Mouse (Mus musculus) kidney, embryonic 14.5 days (tissue): Measurements from ENCODE around the gene Zfp740. TPM values are rescaled to one million over a fixed set of nuclear protein-coding genes. Genes with fewer than 3 reads are reported as not detected.
"Not testable (repeated sequence)": the region's sequence is repeated elsewhere in the genome, so short reads cannot be mapped to it uniquely, and the experiment has no call there.

Source experiments
- ATAC-seq: fragments of 200-750 bp; cut with Nextera tagmentation; 2 replicates; pipeline ENCODE4 v1.8.0; 2017; ENCODE audit warnings: moderate number of reproducible peaks, mild to moderate bottlenecking, moderate TSS enrichment, moderate library complexity; ENCODE audit not compliant: low FRiP score, low TSS enrichment
- H3K27ac ChIP-seq: fragments of 300-500 bp; sonication (generic); 2 replicates; pipeline ENCODE4 v1.5.1; 2014; ENCODE audit warnings: low read depth, mild to moderate bottlenecking, low read length, moderate library complexity, mixed read lengths
- H3K27me3 ChIP-seq: fragments of 300-500 bp; sonication (generic); 2 replicates; pipeline ENCODE4 v1.6.1; 2014; ENCODE audit warnings: mild to moderate bottlenecking, low read length; ENCODE audit not compliant: control insufficient read depth, insufficient read depth
- H3K36me3 ChIP-seq: fragments of 300-500 bp; sonication (generic); 2 replicates; pipeline ENCODE4 v1.6.1; 2014; ENCODE audit warnings: low read length, mixed read lengths; ENCODE audit not compliant: control insufficient read depth, insufficient read depth
- H3K4me1 ChIP-seq: fragments of 300-500 bp; sonication (generic); 2 replicates; pipeline ENCODE4 v1.6.1; 2014; ENCODE audit warnings: low read length, mixed read lengths; ENCODE audit not compliant: control insufficient read depth, insufficient read depth
- H3K4me2 ChIP-seq: fragments of 300-500 bp; sonication (generic); replicated peaks from 2 replicates; pipeline ENCODE4 v1.6.1; 2014; ENCODE audit warnings: low read depth, mild to moderate bottlenecking, low read length
- H3K4me3 ChIP-seq: fragments of 300-500 bp; sonication (generic); 2 replicates; pipeline ENCODE4 v1.5.1; 2014; ENCODE audit warnings: mild to moderate bottlenecking, low read length
- H3K9ac ChIP-seq: fragments of 300-500 bp; sonication (generic); 2 replicates; pipeline ENCODE4 v1.6.1; 2014; ENCODE audit warnings: low read depth, mild to moderate bottlenecking, low read length, moderate library complexity
- H3K9me3 ChIP-seq: fragments of 300-500 bp; sonication (generic); 2 replicates; pipeline ENCODE4 v1.6.1; 2016; ENCODE audit warnings: low read length; ENCODE audit not compliant: control insufficient read depth
- WGBS: fragments of 180-500 bp; shearing (Covaris S2); extraction: QIAGEN DNeasy Blood & Tissue Kit; methylation state at CpG from one replicate; pipeline ENCODE4 v1.1.7; 2014; 5-methylcytosine and 5-hydroxymethylcytosine counted together
- polyA plus RNA-seq: library from polyadenylated mRNA; unstranded; fragments of >200 nt; fragmentation: Nextera tagmentation; extraction: Ambion mirVana; gene quantifications from 2 replicates; pipeline ENCODE4 v1.2.1, GENCODE M21; 2014

Zfp740 gene
- polyA plus RNA-seq, 1 experiment from 2014 or later: 59.9 TPM

GRCm38 (mm10) chr15:102215624-102216023, 12.6 kb downstream of the Zfp740 start:
- ATAC-seq: no peak
- peaks cover 57% of the 10 kb centered on the region for H3K36me3 ChIP-seq
- WGBS: 73% methylated on average over 6 of the region's 6 CpGs

GRCm38 (mm10) chr15:102216459-102217228, 13.6 kb downstream of the Zfp740 start:
- ATAC-seq: no peak

More at GRCm38 (mm10) chr15:102215624-102216023, 12.6 kb downstream of the Zfp740 start:
- H3K27ac ChIP-seq: no peak overlapping the region
- no peak overlapping the region for H3K9ac ChIP-seq
- no peaks in the 10 kb centered on the region for H3K4me1 ChIP-seq
- no peak overlapping the region for H3K4me2 ChIP-seq
- H3K4me3 ChIP-seq: no peak overlapping the region
- no peaks in the 10 kb centered on the region for H3K27me3 ChIP-seq
- H3K9me3 ChIP-seq: no peaks in the 10 kb centered on the region

GRCm38 (mm10) chr15:102217325-102217724, 14.3 kb downstream of the Zfp740 start:
- Histone ChIP-seq H3K27ac (no peak overlapping the region), H3K9ac (no peak overlapping the region), H3K36me3 (peaks cover 44% of the 10 kb centered on the region), H3K27me3 (no peaks in the 10 kb centered on the region), H3K4me1 (no peaks in the 10 kb centered on the region), H3K9me3 (no peaks in the 10 kb centered on the region), H3K4me2 (no peak overlapping the region), H3K4me3 (no peak overlapping the region)
- no peak for ATAC-seq
- 77% methylated on average over 7 of the region's 7 CpGs for WGBS

More at GRCm38 (mm10) chr15:102216459-102217228, 13.6 kb downstream of the Zfp740 start:
- no peak overlapping the region for H3K4me2 ChIP-seq
- H3K27me3 ChIP-seq: no peaks in the 10 kb centered on the region
- no peak overlapping the region for H3K27ac ChIP-seq
- no peak overlapping the region; the same call in 1 of the 2 replicates for H3K9ac ChIP-seq
- no peak overlapping the region for H3K4me3 ChIP-seq
- H3K36me3 ChIP-seq: peaks cover 51% of the 10 kb centered on the region
- H3K9me3 ChIP-seq: no peaks in the 10 kb centered on the region
- WGBS: 84% methylated on average over 16 of the region's 16 CpGs
- H3K4me1 ChIP-seq: no peaks in the 10 kb centered on the region

- Histone ChIP-seq H3K4me3 (no peak overlapping the region), H3K9me3 (no peaks in the 10 kb centered on the region), H3K36me3 (no peaks in the 10 kb centered on the region), H3K27ac (no peak overlapping the region), H3K27me3 (peaks cover 8% of the 10 kb centered on the region; the same call in 1 of the 2 replicates), H3K9ac (no peak overlapping the region), H3K4me1 (0 out of 2 replicates have a peak, but pooled peaks cover 4% of the 10 kb centered on the region), H3K4me2 (no peak overlapping the region)
- ATAC-seq: no peak
- 61% methylated on average over 10 of the region's 10 CpGs for WGBS
Observed at GRCm38 (mm10) chr15:102222386-102222785, 19.3 kb downstream of the Zfp740 start.

GRCm38 (mm10) chr15:102224186-102224991, 21.3 kb downstream of the Zfp740 start:
- WGBS: 3% methylated on average over 43 of the region's 43 CpGs
- peak; percentile 88 for ATAC-seq
- Histone ChIP-seq H3K4me2 (peak overlapping the region; percentile 86), H3K9ac (peak overlapping the region; percentile 25), H3K9me3 (no peaks in the 10 kb centered on the region), H3K27me3 (peaks cover 8% of the 10 kb centered on the region; the same call in 1 of the 2 replicates), H3K36me3 (no peaks in the 10 kb centered on the region), H3K4me1 (0 out of 2 replicates have a peak, but pooled peaks cover 4% of the 10 kb centered on the region), H3K4me3 (peak overlapping the region; percentile 45), H3K27ac (no peak overlapping the region)

GRCm38 (mm10) chr15:102224992-102225617, 22.1 kb downstream of the Zfp740 start:
- 0 out of 2 replicates have a peak, but pooled peaks cover 4% of the 10 kb centered on the region for H3K4me1 ChIP-seq
- H3K4me3 ChIP-seq: peak overlapping the region; percentile 45
- no peaks in the 10 kb centered on the region for H3K36me3 ChIP-seq
- no peak for ATAC-seq
- 13% methylated on average over 21 of the region's 21 CpGs for WGBS
- H3K9me3 ChIP-seq: no peaks in the 10 kb centered on the region
- H3K9ac ChIP-seq: peak overlapping the region; percentile 25; the same call in 1 of the 2 replicates
- peak overlapping the region; percentile 86 for H3K4me2 ChIP-seq
- peaks cover 8% of the 10 kb centered on the region; the same call in 1 of the 2 replicates for H3K27me3 ChIP-seq
- H3K27ac ChIP-seq: no peak overlapping the region

- H3K27me3 ChIP-seq, H3K4me2 ChIP-seq, H3K36me3 ChIP-seq, H3K9ac ChIP-seq, ATAC-seq, H3K9me3 ChIP-seq, H3K27ac ChIP-seq, H3K4me3 ChIP-seq, H3K4me1 ChIP-seq: not testable (repeated sequence)
- 67% methylated on average over 6 of the region's 6 CpGs for WGBS
Observed at GRCm38 (mm10) chr15:102225619-102226018, 22.6 kb downstream of the Zfp740 start.

- WGBS: 79% methylated on average over 17 of the region's 17 CpGs
- H3K4me1 ChIP-seq: peaks cover 8% of the 10 kb centered on the region
- H3K27me3 ChIP-seq: no peaks in the 10 kb centered on the region
- no peak overlapping the region for H3K9ac ChIP-seq
- H3K4me3 ChIP-seq: no peak overlapping the region
- no peak overlapping the region for H3K4me2 ChIP-seq
- H3K36me3 ChIP-seq: peaks cover under 1% of the 10 kb centered on the region; the same call in 1 of the 2 replicates
- ATAC-seq: no peak
- H3K9me3 ChIP-seq: no peaks in the 10 kb centered on the region
- H3K27ac ChIP-seq: no peak overlapping the region
Observed at GRCm38 (mm10) chr15:102230408-102231321, 27.6 kb downstream of the Zfp740 start.
